Mouse (Mus musculus) embryonic fibroblast, embryonic 13.5 days (primary cell): ENCODE data around the gene Ttc28.

Experiments used
- CTCF ChIP-seq: IDR thresholded peaks from 2 replicates; pipeline ENCODE4 v1.5.1; 2011; ENCODE audit warnings: mild to moderate bottlenecking, control low read depth, low read length, moderate library complexity, borderline replicate concordance; ENCODE audit not compliant: insufficient read depth
- POLR2A ChIP-seq: IDR thresholded peaks from 2 replicates; pipeline ENCODE4 v1.6.1; 2011; ENCODE audit warnings: low read depth, mild to moderate bottlenecking, control low read depth, low read length, moderate library complexity

- TF ChIP-seq CTCF (no peak), POLR2A (peak; percentile 30; the same call in 1 of the 2 replicates)
Observed at GRCm38 (mm10) chr5:111204976-111205586, 325.5 kb downstream of the Ttc28 start.
